Mouse (Mus musculus) spleen, adult 12 weeks (tissue): Measurements from ENCODE around the gene Sec14l5.

Experiments
- DNase-seq: peaks from one replicate; pipeline ENCODE4 v3.0.0; 2022; ENCODE audit warnings: low spot score

Sec14l5 gene

DNA sequence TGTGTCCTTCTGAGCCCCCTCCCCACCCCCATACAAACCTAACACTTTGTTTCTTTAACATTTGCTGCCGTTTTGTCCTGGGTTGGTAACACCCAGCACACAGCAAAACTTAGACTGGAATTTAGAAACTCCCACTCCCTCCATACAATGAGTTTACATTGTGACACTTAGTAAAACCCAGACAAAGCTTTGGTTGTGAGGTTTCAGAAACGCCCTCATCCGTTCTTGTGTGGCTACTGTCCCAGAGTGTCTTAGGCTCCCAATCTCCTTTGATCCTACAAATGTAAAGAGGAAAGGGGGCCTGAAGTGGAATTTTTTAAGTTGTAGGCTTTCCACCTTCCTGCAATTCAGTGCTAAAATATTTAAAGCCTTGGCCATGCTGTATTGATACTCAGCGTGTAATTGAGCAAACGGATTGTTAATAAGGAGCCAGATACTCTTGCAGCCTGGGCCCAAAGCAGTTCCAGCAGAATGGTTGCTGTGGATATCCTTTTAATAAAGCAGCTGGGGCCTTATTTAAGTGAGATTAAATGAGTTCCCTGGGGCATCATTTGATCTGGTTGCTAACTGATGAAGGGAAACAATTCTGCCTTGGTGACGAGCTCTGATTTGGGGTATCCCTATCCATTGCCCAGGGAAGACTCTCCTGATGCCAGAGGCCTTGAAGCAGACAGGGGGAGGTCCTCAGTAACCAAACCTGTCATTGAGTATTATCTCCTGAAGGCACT is 6.6 kb downstream of the Sec14l5 start:
- no peak for DNase-seq

DNA sequence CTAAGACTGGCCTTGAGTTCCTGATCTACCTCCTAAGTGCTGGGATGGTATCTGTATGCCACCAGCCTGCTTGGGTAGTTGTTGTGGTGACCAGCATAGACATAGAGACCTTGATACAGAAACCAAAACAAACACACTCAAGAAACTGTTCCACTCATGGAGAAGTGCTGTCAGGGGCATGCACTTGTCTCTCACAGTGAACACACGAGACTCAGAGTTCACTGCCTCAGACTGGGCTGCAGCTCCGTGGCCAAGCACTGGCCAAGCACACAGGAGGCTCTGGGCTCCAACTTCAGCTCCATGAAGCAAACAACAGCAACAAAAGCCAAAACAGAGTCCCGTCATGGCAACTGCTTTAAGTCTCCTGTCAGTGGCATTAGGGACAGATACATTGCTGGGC is 8.1 kb downstream of the Sec14l5 start:
- DNase-seq = no peak

DNA sequence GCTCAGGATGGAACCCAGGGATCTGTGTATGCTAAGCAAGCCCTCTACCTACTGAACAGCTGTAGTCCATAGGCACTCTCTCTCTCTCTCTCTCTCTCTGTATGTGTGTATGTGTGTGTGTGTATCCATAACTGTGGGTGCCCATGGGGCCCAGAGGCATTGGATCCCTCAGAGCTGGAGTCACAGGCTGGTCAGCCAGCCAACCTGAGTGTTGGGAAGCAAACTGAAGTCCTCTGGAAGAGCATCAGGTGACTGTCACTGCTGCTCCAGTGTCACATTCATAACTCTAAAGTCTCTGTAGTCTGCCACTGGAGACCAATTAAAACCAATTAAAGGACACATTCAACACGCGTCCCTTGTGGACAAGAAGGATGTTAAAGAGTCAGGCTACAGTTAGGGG is 9.6 kb downstream of the Sec14l5 start:
- DNase-seq = no peak

DNA sequence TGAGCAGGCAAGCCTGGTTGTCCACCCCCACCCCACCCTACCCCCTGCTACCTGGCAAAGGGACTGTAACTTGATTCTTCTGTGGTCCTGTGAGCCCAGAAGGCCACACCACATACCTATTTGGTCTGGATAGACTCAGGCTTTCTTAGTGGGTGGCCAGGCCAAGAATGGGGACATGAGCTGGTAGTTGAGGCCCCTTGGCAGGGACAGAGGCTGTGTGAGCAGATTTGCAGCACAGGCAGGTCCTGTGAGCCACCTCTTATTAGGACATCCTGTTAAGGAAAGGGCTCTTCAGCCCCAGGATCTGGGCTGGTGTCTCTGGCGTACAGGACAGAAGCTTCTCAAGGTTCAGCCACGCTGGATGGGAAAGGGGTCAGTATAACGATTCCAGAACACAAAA is 10.2 kb downstream of the Sec14l5 start:
- no peak for DNase-seq

DNA sequence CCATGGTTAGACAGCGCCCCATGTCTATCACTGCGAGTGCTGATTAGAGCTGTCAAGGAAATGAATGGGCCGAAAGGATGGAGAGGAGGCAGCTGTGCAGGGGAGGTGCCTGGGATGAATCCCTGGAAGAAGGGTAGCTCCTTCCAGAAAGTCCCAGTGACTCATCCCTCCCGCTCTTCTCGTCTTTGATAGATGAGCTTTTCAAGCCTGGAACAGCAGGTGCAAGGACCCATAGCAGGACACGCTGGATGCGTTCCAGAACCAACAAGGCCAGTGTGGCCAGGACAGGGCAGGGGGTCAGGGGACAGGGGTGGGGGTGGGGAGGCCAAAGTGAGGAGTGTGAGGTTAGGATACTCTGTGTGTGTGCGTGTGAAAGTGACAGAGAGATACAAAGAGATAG is 12.3 kb downstream of the Sec14l5 start:
- no peak for DNase-seq

DNA sequence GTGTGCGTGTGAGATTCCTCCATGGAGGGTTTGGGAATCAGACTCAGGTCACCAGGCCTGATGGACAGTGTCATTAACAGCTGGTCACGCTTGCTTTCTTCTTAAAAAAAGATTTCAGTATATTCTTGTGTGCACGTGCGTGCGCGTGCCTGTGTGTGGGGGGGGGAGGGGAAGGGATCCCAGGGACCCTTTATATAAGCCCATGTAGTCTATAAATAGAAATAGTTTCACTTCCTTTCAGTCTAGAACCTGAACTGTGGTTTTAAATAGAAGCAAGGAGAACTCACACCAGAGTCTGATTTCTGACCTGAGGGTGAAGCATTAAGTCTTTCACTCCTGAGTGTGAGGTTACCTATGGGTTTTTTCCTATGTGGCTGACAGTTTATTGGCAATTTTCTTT is 17.4 kb downstream of the Sec14l5 start:
- DNase-seq = no peak

DNA sequence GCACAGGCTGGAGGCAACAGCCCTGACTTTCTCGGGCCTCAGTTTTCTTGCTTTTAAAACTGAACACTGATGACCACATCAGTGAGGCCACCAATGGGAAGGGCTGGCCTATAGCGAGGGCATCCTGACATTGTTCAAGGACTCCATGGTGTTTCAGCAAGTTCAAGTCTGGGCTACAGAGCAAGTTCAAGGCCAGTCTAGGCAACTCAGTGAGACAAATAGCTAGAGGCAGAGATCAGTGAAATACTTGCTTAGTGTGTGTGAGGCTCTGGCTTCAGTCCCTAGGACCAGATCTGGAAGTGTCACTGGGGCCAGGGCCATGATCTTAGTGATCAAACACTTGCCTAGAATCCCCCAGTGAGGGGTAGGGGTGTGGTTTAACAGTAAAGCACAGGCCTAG is 21.1 kb downstream of the Sec14l5 start:
- no peak for DNase-seq

DNA sequence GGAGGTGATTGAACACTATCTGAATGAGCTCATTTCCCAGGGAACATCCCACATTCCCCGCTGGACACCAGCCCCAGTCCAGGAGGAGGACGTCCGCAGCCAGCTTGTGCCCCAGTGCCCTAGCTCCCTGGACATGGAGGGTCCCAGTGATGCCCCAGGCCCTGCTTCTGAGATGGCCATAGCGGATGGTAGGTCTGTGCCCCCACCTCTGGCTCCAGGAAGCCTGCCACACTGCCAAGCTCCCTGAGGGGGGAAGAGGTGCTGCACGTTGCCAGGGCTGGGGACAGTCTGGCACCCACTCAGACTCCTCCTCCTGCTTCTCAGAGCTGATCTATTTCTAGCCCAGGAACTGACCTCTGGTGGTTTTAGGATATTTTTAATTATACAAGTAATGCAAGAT is 21.9 kb downstream of the Sec14l5 start:
- no peak for DNase-seq

DNA sequence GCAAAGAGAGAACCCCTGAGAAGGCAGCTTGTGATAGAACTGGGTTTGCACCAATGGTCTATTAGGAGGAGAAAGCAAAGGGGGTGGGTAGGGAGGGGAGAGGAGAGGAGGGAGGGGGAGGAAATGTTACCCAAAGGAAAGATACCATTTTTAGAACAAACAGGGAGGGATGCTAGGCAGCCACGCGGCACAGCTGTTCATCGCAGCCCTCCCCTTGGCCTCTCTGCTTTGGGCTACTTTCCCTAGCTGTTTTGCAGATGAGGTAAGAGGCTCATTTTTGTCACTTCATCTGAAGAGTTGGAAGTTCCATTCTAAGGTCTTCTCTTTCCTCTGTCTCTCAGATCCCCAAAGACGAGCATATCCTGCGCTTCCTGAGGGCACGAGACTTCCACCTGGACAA is 25.7 kb downstream of the Sec14l5 start:
- DNase-seq = no peak

DNA sequence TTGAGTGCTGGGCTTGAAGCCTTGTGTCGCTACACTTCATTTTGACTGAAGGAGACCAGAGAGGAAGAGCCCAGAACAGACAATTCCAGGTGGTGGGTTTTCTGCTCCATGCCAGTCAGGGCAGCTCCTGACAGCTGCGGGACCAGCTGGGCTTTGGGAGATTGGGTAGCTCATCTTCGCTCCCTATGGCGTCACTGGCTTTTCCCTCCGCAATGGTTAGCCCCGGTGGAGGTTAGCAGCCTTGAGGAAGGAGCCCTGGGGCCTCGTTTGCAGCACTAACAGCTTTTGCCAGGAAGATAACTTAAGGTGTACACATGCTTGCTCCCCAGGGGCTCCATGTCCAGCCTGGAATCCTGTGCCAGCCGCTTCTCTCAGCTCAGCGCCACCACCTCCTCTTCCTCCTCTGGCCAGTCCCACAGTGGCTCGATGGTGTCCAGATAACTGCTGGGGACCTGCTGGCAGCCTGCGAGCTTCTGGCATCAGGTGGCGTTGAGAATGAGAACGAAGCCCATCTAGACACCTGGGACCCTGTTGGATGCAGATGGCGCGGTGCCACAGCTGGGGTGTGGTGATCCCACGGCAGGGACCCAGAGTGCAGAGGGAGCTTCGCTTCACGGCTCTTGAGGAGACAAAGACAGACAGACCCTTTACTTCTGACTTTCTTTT is 36.5 kb downstream of the Sec14l5 start:
- DNase-seq = no peak

DNA sequence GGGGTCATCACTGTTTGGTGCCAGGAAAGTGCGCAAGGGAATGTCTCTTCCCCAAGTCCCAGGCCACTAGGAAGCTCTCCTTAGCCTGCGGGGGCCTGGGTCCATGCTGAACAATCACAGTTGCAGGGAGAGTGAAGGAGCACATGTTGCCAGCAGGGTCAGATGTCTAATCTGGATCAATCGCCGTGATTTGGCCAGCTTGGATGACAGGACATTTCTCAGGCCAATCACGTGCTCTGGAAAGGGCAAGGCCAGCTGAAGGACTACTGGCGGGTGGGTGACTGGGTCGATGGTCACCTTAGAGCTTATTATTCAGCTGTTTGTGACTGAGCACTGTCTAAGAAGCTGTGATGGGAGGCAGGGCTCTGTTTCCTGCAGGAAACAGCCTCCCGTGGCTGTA is 37.2 kb downstream of the Sec14l5 start:
- no peak for DNase-seq

DNA sequence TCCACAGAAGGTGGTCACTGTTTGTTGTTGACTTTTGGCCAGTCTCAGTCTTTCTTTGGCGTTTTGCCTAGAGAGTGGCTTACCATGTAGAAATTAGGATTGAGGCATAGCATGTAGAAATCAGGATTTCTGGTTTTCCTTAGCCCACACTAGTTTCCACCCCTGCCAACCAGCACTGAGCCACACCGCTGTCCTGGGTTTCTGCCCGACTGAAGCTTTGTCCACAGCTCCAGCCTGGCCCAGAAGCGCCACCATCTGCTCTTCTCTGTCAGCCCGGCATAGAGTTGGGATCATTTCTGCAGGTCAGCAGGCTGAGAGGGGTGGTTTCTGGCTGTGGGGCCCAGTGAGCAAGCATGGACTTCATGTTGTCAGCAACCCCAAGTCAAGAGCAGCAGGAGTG is 38.0 kb downstream of the Sec14l5 start:
- no peak for DNase-seq

DNA sequence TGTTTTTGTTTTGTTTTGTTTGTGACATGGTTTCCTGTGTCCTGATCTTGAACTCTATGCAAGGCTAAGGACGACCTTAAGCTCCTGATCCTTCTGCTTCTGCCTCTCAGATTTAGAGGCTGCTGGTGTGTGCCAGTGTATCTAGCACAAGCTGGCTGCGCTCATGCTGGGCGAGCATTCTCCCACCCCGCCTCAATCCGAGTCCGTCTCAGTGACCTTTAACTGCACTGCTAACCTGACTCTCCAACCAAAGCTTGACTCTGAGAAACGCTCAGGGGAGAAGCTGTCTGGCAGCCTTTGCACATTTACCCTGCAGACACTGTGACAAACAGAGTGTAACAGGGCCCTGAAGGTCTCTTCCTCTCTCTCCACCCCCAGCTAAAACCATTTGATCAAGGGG is 38.8 kb downstream of the Sec14l5 start:
- no peak for DNase-seq

DNA sequence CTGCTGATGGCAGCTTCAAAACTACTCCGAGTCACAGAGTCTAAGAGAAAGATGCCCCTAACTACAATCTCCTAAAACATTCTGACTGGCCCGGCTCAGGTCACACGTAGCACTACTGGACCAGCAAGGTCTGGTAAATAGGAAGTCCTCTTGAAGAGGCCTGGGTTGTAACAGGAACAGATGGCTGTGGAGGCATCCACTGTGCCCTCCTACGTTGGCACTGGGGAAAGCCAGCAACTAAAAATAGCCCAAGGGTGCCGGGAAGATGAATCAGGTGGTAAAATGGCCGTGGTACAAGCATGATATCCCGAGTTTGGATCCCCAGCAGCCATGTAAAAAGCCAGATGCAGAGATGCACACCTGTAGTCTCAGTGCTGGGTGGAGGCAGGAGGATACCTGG is 39.3 kb downstream of the Sec14l5 start:
- DNase-seq = no peak

DNA sequence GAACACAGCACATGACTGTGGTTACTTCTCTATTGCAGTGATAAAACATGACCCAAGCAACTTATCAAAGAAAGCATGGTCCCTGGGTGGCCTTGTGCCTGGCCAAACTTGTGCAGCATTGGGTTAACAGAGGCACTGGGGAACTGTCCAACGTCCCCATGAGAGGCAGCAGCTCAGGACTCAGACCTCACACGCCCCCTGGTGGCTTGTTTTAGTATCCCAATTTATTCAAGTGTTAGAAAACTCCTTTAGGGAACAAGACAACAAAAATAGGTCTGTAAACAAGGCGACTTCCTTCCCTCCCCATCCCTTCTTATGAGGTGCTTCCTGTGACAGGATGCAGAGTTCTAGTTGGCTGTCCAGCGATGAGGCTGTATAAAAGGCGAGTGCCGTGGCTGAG is 48.2 kb downstream of the Sec14l5 start:
- DNase-seq = peak; percentile 6

DNA sequence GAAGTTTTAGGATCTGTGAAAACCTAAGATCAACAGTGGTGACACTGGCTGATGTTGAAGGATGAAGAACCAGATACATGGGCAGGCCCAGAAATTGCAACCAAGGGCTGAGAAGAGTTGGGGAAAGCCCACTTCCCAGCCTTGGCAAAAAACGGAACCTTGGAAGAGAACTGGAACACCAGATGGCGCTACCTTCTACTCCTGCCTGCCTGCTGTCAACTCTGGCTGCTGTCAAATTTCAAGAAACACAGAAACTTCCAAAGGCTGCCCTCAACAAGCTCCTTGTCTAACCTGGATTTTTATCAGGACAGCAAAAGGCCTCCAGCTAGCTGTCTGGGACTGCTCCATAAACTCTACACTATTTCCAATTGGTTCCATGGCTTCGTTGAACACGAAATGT is 55.8 kb downstream of the Sec14l5 start:
- no peak for DNase-seq

DNA sequence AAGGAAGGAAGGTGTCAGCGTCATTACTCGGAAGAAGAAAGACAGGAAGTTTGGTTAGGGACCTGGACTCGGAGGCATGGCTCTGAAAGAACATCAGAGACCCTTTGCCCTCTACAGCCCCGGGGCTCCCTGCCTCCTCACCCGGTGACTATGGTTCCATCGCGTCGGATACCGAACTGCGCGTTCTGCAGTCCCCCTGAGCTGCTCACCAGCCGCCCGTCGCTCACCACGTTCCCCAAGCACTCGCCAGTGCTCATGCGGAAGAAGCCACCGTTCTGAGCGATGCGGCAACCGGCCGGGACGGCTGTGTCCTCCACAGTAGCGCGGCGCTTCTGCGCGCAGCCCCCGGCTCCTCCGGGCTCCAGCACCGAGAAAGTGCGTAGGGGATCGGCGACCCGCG is 56.3 kb downstream of the Sec14l5 start:
- peak; percentile 4 for DNase-seq

DNA sequence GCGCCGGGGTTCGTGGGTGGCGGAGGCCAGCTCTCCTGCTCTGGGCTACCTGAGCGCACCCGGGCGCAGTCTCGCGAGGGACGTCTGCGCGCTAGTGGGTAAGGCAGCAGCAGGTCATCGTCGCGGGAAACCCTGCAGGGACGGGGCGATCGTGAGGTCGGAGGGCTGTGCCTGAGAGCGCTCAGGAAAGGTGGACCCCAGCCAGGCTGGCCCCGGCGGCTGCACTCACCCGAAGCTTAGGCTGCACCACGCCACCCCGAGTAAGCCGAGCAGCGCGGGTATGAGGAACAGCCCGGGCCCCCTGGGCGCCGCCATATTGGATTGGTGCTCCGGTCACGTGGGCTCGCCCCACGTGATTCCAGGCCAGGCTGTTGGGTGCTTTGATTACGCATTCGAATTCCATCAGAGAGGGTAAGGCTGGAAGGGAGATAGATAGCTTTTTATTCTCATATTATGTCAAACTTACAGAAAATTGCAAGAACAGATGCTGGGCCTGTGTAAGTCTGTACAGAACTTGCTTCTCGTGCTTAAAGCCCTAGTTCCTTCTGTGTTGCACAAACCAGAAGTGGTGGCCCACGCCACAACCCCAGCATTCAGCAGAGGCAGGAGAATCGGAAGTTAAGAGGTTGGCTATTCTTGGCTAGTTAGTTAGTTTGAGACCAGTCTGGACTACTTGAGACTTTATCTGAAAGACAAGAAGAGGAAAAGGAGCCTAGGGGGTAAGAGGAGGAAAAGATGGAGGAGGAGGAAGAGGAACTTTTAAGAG is 56.9 kb downstream of the Sec14l5 start, which contains the start of gene Nagpa:
Gene Nagpa (minus strand): TSS at position 345 of the 766 bp plus-strand sequence.
- peak; percentile 60 for DNase-seq

DNA sequence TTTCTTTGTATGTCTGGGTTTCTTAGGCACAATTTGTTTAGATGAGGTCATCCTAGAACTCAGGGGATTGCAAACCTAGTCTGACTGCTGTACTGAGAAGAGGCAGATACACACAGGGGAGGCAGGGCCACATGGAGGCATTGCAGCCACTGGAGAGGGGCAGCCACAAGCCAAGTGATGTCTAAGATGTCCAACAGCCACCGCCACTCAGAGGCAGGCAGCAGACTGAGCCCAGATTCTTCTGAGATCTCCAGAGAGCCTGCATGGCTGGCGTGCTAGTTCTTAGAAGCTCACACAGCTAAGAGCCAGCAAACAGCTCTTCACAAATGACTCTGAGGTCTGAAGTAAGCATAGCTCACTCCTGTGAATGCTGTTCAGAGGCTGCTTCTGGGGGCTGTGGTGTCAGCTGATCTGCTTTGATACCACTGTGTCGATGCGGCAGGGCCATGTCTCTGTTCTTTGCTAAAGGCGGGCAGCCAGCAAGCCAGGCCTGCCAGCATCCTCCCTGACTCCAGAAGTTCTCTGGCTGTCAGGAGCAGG is 58.6 kb downstream of the Sec14l5 start:
- DNase-seq = no peak

DNA sequence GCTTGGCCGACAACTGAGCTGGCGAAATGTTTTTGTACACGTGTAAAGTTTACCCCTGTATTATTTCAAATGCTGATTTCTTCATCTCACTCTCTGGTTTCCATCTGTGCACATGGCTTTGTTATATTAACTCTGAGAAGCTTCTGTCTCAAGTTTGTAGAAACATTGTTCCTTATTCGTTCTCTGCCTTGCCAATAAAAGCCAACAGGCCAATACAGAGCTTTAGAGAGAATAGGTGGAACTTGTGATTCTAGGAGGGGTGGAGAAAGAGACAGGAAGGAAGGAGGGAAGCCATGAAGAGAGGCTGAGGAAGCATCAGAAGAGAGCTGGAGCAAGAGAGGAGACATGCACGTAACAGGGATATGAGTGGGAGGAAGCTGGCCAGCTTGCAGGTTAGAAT is 59.1 kb downstream of the Sec14l5 start:
- DNase-seq = no peak

DNA sequence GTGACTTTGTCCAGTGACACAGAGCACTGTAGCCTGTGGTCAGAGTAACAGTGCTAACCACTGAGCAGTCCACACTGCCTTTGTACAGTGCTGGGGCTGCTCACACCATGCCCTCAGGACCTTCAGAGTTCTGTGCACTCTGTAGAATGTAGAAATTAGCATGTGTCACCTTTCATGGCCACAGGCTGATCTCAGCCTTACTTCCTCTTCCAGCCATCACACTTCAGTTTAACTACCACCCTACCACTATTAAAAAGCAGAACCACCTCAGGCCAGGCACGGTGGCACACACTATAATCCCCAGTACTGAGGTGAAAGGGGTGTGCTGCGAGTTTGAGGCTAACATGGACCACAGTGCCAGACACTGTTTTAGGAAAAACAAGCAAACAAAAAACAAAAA is 63.5 kb downstream of the Sec14l5 start:
- DNase-seq = no peak

DNA sequence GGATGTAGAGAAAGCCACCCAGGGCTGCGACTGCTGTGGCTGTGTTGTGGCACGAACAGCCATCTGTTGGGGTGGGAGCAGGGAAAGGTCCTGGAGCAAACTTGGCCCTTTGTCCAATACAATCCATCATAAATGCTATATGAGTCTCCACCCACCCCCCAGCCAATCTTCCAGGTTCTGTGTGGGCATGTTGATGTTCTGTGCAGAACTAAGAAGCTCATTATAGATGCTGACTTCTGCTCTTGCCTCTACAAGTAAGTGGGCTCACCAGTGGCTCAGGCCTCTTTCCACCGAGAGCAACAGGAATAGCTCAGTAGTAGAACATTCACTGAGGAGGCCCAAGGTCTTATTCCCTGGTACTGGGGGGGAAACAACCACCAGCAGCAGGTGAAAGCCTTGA is 65.2 kb downstream of the Sec14l5 start:
- no peak for DNase-seq

DNA sequence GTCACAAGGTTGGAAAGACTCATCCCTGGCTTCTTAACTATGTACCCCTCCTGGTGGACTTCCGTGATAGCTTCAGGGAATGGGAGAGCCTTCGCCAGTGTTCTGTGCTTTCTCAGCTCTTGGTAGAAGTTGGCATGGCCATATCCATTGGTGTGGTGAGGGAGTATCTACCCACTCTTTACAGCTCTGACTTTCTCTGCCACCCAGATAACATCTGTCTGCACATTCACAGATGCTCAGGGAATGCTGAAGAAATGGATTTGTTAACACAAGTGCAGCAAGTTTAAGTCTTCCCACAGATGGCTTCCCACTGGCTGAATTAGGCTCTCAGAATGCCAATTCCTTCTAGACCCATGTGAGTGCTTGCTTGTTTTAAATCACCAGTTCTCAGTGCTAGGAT is 67.2 kb downstream of the Sec14l5 start:
- no peak for DNase-seq
